Mouse (Mus musculus) spleen, adult 2 months (tissue): ENCODE measurements around the gene Rad23a.

Experiments
- CTCF ChIP-seq: fragments of 200-500 bp; IDR thresholded peaks from 2 replicates; pipeline ENCODE4 v1.5.1; 2011; ENCODE audit warnings: mild to moderate bottlenecking, inconsistent platforms; ENCODE audit not compliant: insufficient read depth, insufficient read length, insufficient replicate concordance; ENCODE audit errors: extremely low read depth
- POLR2A ChIP-seq: fragments of 200-500 bp; IDR thresholded peaks from 2 replicates; pipeline ENCODE4 v1.6.1; 2011; ENCODE audit warnings: low read depth, low read length, inconsistent platforms

GRCm38 (mm10) chr8:84786801-84787467 is 53.5 kb downstream of the Rad23a start:
- TF ChIP-seq CTCF = no peak
- no peak for TF ChIP-seq POLR2A
